Mouse (Mus musculus) intestine, embryonic 14.5 days (tissue): ENCODE data around the gene Synj2. TPM values are rescaled to one million over a fixed set of nuclear protein-coding genes. Genes with fewer than 3 reads are reported as not detected.

Experiments
- ATAC-seq: fragments of 200-750 bp; cut with Nextera tagmentation; replicated peaks from 2 replicates; pipeline ENCODE4 v1.8.0; 2017; ENCODE audit warnings: low read depth, moderate number of reproducible peaks, moderate TSS enrichment, moderate library complexity; ENCODE audit not compliant: low FRiP score, low TSS enrichment
- DNase-seq: peaks from one replicate; pipeline ENCODE4 v3.0.0-alpha.2; 2018; ENCODE audit warnings: low spot score
- H3K27ac ChIP-seq: fragments of 300-500 bp; sonication (generic); 2 replicates; pipeline ENCODE4 v1.5.1; 2014; ENCODE audit warnings: low read depth, mild to moderate bottlenecking, control low read depth
- H3K27me3 ChIP-seq: fragments of 300-500 bp; sonication (generic); replicated peaks from 2 replicates; pipeline ENCODE4 v1.6.1; 2014; ENCODE audit warnings: low read length, control low read depth; ENCODE audit not compliant: control insufficient read depth, insufficient read depth
- H3K36me3 ChIP-seq: fragments of 300-500 bp; sonication (generic); 2 replicates; pipeline ENCODE4 v1.6.1; 2014; ENCODE audit warnings: low read length, control low read depth; ENCODE audit not compliant: control insufficient read depth, insufficient read depth
- H3K4me1 ChIP-seq: fragments of 300-500 bp; sonication (generic); replicated peaks from 2 replicates; pipeline ENCODE4 v1.6.1; 2014; ENCODE audit warnings: low read length, control low read depth, mixed read lengths; ENCODE audit not compliant: control insufficient read depth, insufficient read depth
- H3K4me2 ChIP-seq: fragments of 300-500 bp; sonication (generic); 2 replicates; pipeline ENCODE4 v1.6.1; 2014; ENCODE audit warnings: low read length
- H3K4me3 ChIP-seq: fragments of 300-500 bp; sonication (generic); 2 replicates; pipeline ENCODE4 v1.5.1; 2014; ENCODE audit warnings: low read depth, low read length, control low read depth, mixed read lengths
- H3K9ac ChIP-seq: fragments of 300-500 bp; sonication (generic); 2 replicates; pipeline ENCODE4 v1.6.1; 2014; ENCODE audit warnings: mild to moderate bottlenecking, low read length
- H3K9me3 ChIP-seq: fragments of 300-500 bp; sonication (generic); 2 replicates; pipeline ENCODE4 v1.6.1; 2016; ENCODE audit warnings: low read length, control low read depth; ENCODE audit not compliant: control insufficient read depth
- WGBS: fragments of 180-500 bp; shearing (Covaris S2); extraction: QIAGEN DNeasy Blood & Tissue Kit; methylation state at CpG from one replicate; pipeline ENCODE4 v1.1.7; 2014; 5-methylcytosine and 5-hydroxymethylcytosine counted together
- polyA plus RNA-seq: library from polyadenylated mRNA; unstranded; fragments of >200 nt; fragmentation: Nextera tagmentation; extraction: Ambion mirVana; gene quantifications from 2 replicates; pipeline ENCODE4 v1.2.1, GENCODE M21; 2014

Synj2 gene
- polyA plus RNA-seq, 1 experiment from 2014 or later, result 9.0 TPM

DNA sequence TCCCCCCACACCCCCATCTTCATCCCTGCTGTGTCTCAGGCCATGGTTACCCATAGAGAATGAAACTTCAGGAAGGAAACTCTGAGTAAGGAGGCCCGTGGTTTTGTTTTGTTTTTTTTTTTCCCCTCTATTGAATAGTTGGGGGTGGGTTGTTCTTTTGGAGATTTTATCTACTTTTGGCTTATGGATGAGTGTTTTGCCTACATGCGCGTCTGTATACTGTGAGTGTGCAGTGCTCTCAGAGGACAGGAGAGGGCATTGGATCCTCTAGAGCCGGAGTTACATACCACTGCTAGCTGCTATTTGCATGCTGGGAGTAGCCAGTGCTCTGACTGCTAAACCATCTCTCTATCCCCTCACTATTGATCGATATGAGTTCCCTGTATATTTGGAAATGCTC lies 39.7 kb upstream of the Synj2 start:
- no peaks in the 10 kb centered on the region for H3K9me3 ChIP-seq
- H3K27me3 ChIP-seq, result no peaks in the 10 kb centered on the region
- peaks cover 65% of the 10 kb centered on the region for H3K36me3 ChIP-seq
- no peak overlapping the region for H3K9ac ChIP-seq
- DNase-seq (no peak), ATAC-seq (no peak)
- H3K4me1 ChIP-seq, result no peaks in the 10 kb centered on the region
- H3K27ac ChIP-seq, result no peak overlapping the region
- H3K4me3 ChIP-seq, result no peak overlapping the region
- H3K4me2 ChIP-seq, result no peak overlapping the region
- 84% methylated on average over 5 of the region's 5 CpGs for WGBS

DNA sequence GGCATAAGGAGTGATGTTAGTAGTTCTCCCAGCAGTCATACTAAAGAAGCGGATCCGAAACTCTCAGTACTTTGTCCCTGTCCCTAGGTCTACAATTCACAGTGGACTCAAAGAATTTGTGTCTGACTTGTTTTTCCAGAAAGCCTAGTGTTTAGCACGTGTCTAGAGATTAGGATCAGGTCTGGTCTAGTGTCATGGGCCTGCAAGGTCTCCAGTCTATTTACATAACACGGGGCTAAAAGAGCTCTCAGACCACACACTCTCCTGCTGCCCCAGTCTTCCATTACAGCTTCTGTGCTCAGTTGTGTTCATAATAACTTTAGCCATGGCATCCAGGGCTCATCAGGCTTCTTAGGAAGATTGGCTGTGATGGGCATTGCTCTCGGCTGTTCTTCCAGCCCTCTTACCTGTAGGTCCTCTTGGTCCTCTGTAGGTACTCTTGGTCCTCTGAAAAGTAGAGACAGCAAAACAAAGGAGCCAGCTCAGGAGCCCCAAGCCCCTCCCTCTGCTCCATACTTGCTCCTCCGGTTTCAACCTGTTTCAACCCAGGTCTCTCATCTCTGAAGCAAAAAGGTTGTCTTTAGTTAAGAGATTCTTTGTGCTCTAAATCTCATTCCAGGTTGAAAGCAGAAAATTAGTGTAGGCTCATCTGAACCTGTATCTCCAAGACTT lies 37.3 kb upstream of the Synj2 start:
- no peaks in the 10 kb centered on the region for H3K9me3 ChIP-seq
- DNase-seq, result no peak
- peak; percentile 58 for ATAC-seq
- H3K36me3 ChIP-seq, result peaks cover 82% of the 10 kb centered on the region
- H3K9ac ChIP-seq, result no peak overlapping the region
- H3K27ac ChIP-seq, result no peak overlapping the region
- H3K27me3 ChIP-seq, result no peaks in the 10 kb centered on the region
- 43% methylated on average over 6 of the region's 6 CpGs for WGBS
- no peak overlapping the region for H3K4me2 ChIP-seq
- no peaks in the 10 kb centered on the region for H3K4me1 ChIP-seq
- no peak overlapping the region for H3K4me3 ChIP-seq

DNA sequence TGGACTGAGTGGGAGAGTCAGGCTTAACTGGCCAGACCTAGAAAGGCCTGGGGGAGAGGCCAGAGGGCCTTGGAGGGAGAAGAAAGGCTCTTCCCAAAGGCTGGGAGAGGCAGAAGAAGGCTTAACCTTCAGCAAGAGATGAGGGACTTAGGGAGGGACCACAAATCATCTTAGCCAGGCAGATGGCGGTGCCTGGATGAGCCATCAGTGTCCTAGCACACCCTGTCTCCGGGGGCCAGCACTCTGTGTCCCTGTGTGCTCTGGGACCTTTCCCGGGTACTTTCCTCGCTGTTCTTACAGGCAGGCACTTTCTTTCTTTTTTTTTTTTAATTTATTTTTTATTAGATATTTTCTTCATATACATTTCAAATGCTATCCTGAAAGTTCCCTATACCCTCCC lies 31.4 kb upstream of the Synj2 start:
- H3K36me3 ChIP-seq, result peaks cover 57% of the 10 kb centered on the region
- H3K27me3 ChIP-seq, result no peaks in the 10 kb centered on the region
- ATAC-seq (no peak), DNase-seq (no peak)
- no peak overlapping the region for H3K4me2 ChIP-seq
- H3K27ac ChIP-seq, result no peak overlapping the region
- H3K9ac ChIP-seq, result no peak overlapping the region
- H3K4me3 ChIP-seq, result no peak overlapping the region
- H3K4me1 ChIP-seq, result no peaks in the 10 kb centered on the region
- WGBS, result 92% methylated on average over 4 of the region's 4 CpGs
- H3K9me3 ChIP-seq, result no peaks in the 10 kb centered on the region

DNA sequence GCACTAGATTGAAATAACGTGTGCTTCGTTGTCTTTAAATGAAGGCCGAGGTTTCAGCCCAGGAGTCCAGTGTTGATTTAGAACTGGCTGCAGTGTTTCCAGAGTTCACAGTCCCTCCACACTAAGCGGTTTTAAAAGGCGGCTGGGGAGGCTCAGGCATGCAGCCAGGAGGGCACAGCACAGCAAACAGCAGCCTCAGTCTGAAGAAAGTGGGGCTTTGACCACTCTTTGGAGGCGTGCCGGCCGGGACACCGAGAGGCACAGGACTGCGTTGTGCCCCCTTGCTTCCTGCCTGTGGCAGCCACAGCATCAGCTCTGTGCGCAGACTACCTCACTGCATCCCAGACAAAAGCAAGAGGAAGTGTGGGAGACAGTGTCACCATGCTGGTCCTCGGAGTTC lies 29.5 kb upstream of the Synj2 start:
- Histone ChIP-seq H3K9ac (no peak overlapping the region), H3K4me2 (no peak overlapping the region), H3K36me3 (peaks cover 48% of the 10 kb centered on the region), H3K4me3 (no peak overlapping the region), H3K9me3 (no peaks in the 10 kb centered on the region), H3K27me3 (no peaks in the 10 kb centered on the region), H3K4me1 (no peaks in the 10 kb centered on the region), H3K27ac (no peak overlapping the region)
- ATAC-seq (no peak), DNase-seq (no peak)
- WGBS, result 66% methylated on average over 12 of the region's 12 CpGs

GRCm38 (mm10) chr17:5912797-5913196 lies 28.3 kb upstream of the Synj2 start:
- 53% methylated on average over 4 of the region's 4 CpGs for WGBS

GRCm38 (mm10) chr17:5914217-5914616 lies 26.9 kb upstream of the Synj2 start:
- Histone ChIP-seq H3K27me3 (no peaks in the 10 kb centered on the region), H3K9ac (no peak overlapping the region), H3K27ac (no peak overlapping the region), H3K4me1 (no peaks in the 10 kb centered on the region), H3K4me3 (no peak overlapping the region), H3K4me2 (no peak overlapping the region), H3K36me3 (peaks cover 44% of the 10 kb centered on the region), H3K9me3 (no peaks in the 10 kb centered on the region)
- DNase-seq (no peak), ATAC-seq (no peak)
- 72% methylated on average over 5 of the region's 5 CpGs for WGBS

More at GRCm38 (mm10) chr17:5912797-5913196, 28.3 kb upstream of the Synj2 start:
- H3K36me3 ChIP-seq, result peaks cover 40% of the 10 kb centered on the region
- H3K4me3 ChIP-seq, result no peak overlapping the region
- H3K9ac ChIP-seq, result no peak overlapping the region
- H3K27me3 ChIP-seq, result no peaks in the 10 kb centered on the region
- no peak overlapping the region for H3K4me2 ChIP-seq
- DNase-seq (no peak), ATAC-seq (no peak)
- H3K27ac ChIP-seq, result no peak overlapping the region
- no peaks in the 10 kb centered on the region for H3K9me3 ChIP-seq
- H3K4me1 ChIP-seq, result no peaks in the 10 kb centered on the region

DNA sequence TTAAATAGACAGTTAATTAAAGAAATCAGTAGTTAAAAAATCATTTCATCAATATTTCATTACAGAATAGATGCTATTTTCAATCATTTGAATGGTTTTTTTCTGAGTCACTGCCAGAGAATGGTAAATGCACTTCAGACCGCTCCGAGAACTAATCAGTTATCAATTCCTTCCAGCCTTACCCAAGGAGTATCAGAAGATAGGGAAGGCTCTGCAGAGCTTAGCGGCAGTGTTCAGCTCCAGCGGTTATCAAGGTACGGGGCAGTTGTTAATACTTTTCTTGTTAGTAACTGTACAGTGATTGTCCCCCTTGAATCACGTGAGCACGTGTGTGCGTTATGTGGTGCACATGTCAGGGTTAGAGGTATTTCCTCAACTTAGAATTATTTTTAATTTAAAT lies 19.1 kb upstream of the Synj2 start:
- Histone ChIP-seq H3K36me3 (peaks cover 82% of the 10 kb centered on the region), H3K4me3 (no peak overlapping the region), H3K27me3 (no peaks in the 10 kb centered on the region), H3K27ac (no peak overlapping the region), H3K9me3 (no peaks in the 10 kb centered on the region), H3K4me2 (no peak overlapping the region), H3K4me1 (no peaks in the 10 kb centered on the region; the same call in 1 of the 2 replicates), H3K9ac (no peak overlapping the region)
- no peak for ATAC-seq
- 94% methylated on average over 8 of the region's 8 CpGs for WGBS
- no peak for DNase-seq

DNA sequence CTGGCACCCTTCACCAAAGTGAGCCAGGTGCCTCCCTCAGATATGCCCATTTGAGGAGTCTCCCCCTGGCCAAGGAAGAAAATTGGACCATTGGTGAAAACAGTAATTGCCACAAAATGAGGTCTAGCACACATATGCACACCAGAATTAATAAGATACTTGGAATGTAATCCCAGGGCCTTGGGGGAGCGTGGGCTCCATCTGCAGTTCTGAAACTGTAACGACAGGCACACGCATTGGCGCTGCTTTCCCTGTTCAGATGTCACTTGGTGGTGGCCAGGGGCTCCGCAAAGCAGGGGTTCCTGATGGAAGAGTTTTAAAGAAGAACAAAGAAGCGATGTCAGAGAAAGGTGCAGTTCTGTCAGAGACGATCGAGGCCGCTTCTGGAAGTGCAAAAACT lies 17.8 kb upstream of the Synj2 start:
- Histone ChIP-seq H3K36me3 (peaks cover 81% of the 10 kb centered on the region), H3K27ac (no peak overlapping the region)
- 71% methylated on average over 9 of the region's 9 CpGs for WGBS

GRCm38 (mm10) chr17:5924238-5924637 lies 16.8 kb upstream of the Synj2 start:
- Histone ChIP-seq H3K4me3 (no peak overlapping the region), H3K4me2 (no peak overlapping the region), H3K36me3 (peaks cover 80% of the 10 kb centered on the region), H3K27me3 (no peaks in the 10 kb centered on the region), H3K27ac (no peak overlapping the region), H3K9me3 (no peaks in the 10 kb centered on the region), H3K4me1 (no peaks in the 10 kb centered on the region; the same call in 1 of the 2 replicates), H3K9ac (no peak overlapping the region)
- DNase-seq (no peak), ATAC-seq (no peak)
- WGBS, result 72% methylated on average over 8 of the region's 8 CpGs

More for the DNA sequence above, 17.8 kb upstream of the Synj2 start:
- no peak overlapping the region for H3K4me2 ChIP-seq
- no peaks in the 10 kb centered on the region; the same call in 1 of the 2 replicates for H3K4me1 ChIP-seq
- H3K4me3 ChIP-seq, result no peak overlapping the region
- no peaks in the 10 kb centered on the region for H3K9me3 ChIP-seq
- ATAC-seq (no peak), DNase-seq (peak; percentile 60)
- H3K27me3 ChIP-seq, result no peaks in the 10 kb centered on the region
- no peak overlapping the region for H3K9ac ChIP-seq
